Mouse (Mus musculus) liver, postnatal 0 days (tissue): ENCODE results near the gene Rex1bd.

ENCODE experiments used
- CTCF ChIP-seq: sonication (generic); IDR thresholded peaks from 2 replicates; pipeline ENCODE4 v1.5.1; 2016; ENCODE audit warnings: antibody characterized with exemption, low read depth
- EP300 ChIP-seq: IDR thresholded peaks from 2 replicates; pipeline ENCODE4 v1.6.1; 2016; ENCODE audit warnings: antibody characterized with exemption, low read depth, mild to moderate bottlenecking

DNA sequence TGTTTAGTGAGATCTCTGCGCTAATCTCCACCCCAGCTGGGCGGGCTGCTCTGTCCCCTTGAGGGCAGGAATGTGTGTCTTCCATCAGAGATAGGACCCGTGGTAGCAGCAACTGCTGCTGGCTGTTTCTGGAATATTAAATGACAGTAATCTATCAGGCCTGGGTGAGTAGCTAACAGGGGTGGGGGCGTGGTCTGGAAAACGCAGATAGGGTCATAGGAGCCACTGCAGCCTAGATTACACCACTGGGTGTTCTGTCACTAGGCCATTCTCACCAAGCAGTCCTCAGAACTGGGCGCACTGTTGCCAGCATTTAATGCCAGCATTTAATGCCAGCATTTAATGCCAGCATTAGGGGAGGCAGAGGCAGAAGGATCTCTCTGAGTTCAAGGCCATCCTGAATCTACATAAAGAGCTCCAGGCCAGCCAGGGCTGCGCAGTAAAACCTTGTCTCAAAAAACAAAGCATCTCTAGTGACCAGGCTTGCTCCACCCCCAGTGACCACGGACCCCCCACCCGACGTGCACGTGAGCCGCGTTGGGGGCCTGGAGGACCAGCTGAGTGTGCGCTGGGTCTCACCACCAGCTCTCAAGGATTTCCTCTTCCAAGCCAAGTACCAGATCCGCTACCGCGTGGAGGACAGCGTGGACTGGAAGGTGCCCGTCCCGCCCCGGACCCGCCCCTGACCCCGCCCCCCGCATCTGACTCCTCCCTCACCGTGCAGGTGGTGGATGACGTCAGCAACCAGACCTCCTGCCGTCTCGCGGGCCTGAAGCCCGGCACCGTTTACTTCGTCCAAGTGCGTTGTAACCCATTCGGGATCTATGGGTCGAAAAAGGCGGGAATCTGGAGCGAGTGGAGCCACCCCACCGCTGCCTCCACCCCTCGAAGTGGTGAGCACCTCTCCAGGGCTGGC, 5.9 kb downstream of the Rex1bd start:
- TF ChIP-seq CTCF (no peak), EP300 (peak; percentile 45; the same call in 1 of the 2 replicates)
